Mouse (Mus musculus) lung, postnatal 36 days (tissue): ENCODE measurements around the gene Hhip.

Experiments used
- DNase-seq: peaks from one replicate; pipeline ENCODE4 v3.0.0; 2022; ENCODE audit warnings: mixed read lengths

The Hhip gene

DNA sequence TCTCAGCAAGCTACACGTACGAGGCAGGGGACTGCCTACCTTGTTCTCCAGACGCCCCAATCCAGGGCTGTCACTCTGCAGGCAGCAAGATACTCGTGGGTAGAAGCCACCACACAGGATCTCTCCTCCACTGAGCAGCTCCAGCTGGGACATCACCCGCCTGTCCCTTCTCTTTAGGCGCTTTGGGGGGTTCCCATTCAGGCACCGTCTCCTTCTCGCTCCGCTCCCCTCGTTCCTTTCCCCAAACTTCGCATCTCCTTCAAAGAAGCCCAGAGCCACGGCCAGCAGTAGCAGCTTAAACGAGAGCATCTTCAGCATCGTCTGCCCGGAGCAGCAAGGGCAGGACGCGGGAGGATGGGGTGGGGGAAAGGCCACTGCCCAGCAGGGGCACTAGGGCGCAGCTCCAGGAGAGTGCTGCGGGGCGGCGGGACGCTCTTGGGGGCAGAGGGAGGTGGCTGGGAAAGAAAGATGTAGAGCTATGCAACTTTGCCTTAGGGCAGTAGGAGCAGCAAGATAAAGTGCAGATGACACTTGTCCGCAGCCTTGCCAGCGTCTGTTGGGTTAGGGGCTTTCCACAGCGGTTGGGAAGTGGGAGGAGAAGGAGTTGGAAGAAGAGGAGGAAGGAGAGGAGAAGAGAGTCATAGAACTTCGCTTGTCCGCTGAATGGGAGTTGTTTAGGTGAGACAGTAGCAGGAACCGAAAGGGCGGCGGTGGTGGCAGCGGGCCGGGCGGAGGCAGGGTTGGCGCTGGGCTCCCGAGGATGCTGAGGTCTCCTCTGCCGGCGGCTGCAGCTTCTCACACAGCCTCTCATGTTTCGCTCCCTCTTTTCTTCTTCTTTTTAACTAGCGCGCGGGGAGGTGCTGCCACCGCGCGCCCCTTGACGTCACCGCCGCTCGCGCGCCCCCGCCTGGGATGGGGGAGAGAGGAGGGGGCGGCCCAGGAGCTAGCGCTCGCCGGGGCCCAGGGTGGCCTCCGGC, at the start of gene Hhip:
TSS of gene Hhip (minus strand) at position 809 of the 977 bp plus-strand sequence.
- peak; percentile 11 for DNase-seq

DNA sequence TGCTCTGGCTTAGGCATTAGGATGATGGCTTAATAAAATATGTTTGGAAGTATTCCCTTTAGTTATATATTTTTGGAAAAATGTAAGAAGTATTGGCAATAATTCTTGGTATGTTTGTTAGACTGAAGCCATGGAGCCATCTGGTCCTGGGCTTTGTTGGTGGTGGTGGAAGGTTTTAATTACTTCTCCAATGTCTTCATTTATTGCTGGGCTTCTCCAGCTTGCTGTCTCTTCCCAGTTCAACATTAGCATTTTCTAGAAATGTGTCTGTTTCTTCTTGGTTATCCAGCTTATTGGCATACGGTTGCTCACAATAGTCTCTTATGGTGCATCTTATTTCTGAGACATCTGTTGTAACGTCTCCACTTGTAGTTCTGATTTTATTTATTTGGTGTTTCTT, 29.2 kb upstream of the Hhip start:
- DNase-seq, result no peak

- DNase-seq, result no peak
These were observed 387 bp upstream of the Hhip start for GRCm38 (mm10) chr8:80058193-80058592.

GRCm38 (mm10) chr8:80056331-80057070, 1.3 kb downstream of the Hhip start:
- DNase-seq, result no peak

- no peak for DNase-seq
These were observed 2.0 kb downstream of the Hhip start for GRCm38 (mm10) chr8:80055777-80056176.

- DNase-seq, result no peak
These were observed 2.7 kb downstream of the Hhip start for GRCm38 (mm10) chr8:80055094-80055493.

GRCm38 (mm10) chr8:80054216-80054615, 3.6 kb downstream of the Hhip start:
- DNase-seq, result no peak

- no peak for DNase-seq
These were observed 5.0 kb downstream of the Hhip start for GRCm38 (mm10) chr8:80052838-80053237.

GRCm38 (mm10) chr8:80051494-80051893, 6.3 kb downstream of the Hhip start:
- no peak for DNase-seq

- DNase-seq, result no peak
These were observed 8.4 kb downstream of the Hhip start for GRCm38 (mm10) chr8:80049256-80050005.

- no peak for DNase-seq
These were observed 9.6 kb downstream of the Hhip start for GRCm38 (mm10) chr8:80048256-80048655.

DNA sequence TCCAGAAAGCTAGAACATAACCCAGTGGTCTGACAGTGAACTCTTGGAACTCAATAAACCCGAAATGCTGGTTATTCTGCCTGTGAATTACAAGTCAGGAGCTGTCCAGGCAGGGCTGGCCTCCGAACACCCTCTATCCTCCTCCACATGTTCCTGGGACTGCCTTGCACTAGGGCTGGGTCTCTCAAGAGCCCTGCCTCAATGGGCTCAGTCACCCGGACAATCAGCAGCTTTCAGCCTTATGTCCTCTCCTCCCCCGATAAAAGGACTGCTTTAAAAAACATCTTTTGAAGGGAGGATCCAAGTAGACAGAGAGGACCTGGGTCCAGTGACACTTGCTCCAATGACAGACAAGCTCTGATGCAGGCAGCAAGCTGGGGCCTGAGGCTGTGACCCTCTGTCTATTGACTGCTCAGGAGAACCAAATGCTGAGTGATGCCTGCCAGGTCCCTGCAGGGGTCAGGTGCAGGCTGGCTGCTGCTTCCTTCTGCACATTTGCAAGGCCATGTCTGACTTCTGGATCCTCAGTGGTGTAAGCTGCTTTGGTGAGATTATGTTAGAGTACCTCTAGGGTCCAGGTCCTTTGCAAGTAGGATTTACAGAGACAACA, 20.1 kb downstream of the Hhip start:
- no peak for DNase-seq

GRCm38 (mm10) chr8:80032604-80033003, 25.2 kb downstream of the Hhip start:
- no peak for DNase-seq

GRCm38 (mm10) chr8:80031330-80032293, 26.2 kb downstream of the Hhip start:
- DNase-seq, result no peak

DNA sequence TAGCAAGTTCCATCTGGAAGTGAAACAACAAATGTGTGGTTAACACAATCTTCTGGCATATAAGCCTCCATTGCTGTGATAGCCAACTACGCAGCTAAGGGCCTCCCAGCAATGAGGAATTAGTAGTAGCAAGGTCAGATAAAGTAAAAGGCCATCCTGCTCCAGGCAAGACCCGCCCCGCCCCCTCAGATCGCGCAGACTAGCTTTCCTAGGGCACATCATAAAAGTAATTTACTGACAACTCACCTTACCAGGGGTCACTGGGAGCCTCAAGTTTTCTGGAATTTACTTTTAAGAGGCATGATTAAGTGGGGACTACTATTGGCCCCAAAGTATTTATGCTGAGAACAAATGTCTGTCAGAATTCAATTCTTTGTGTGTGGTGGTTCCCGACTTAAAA, 28.2 kb downstream of the Hhip start:
- DNase-seq, result no peak

- no peak for DNase-seq
These were observed 37.3 kb downstream of the Hhip start for GRCm38 (mm10) chr8:80020469-80020868.

DNA sequence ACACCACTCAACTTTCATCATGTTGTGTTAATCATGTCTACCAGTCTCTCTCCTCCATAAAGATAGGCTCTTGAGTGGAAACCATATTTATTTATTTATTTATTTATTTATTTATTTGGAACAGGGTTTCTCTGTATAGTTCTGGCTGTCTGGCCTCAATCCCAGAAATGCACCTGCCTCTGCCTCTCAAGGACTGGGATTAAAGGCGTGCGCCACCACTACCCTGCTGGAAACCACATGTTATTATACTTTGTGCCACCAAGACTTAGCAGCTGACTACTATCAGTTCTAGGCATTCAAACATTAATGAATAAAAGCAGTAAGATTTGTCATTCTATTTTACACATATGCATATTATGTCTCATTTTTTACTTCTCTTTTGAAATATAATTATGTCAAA, 42.0 kb downstream of the Hhip start:
- DNase-seq, result no peak

- DNase-seq, result no peak
These were observed 53.4 kb downstream of the Hhip start for GRCm38 (mm10) chr8:80004421-80004820.

GRCm38 (mm10) chr8:80002313-80002712, 55.5 kb downstream of the Hhip start:
- DNase-seq, result no peak

DNA sequence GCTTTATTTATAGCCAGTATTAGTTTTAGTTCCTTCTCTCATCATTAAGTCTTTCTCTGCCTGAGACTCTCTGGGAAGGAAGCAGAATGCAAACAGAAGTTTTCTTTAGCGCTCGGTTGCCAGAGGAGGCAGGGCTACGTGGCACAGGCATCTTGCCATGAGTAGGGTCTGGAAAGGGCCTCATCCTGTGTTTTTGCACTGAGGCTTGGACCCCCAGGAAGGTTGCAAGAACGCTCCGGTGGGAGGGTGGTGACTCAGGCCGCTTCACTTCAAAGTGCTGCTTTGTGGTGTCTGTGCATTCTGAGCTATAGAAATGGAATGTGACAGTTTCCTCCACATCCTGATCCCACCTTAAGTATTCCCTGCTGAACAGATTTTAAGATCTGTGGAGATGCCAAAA, 62.7 kb downstream of the Hhip start:
- no peak for DNase-seq

GRCm38 (mm10) chr8:79993507-79993906, 64.3 kb downstream of the Hhip start:
- DNase-seq, result peak; percentile 9
